In genomic region chr17:14111692-14112091, GRCm38 (mm10) we compare ENCODE assay signal across 12 mouse cellular contexts. TPM values are rescaled to one million over a fixed set of nuclear protein-coding genes. Genes with fewer than 3 reads are reported as not detected.
DNase-seq lines count a peak whose midpoint lies in the region; ATAC-seq and TF ChIP-seq lines count a peak whose summit lies in the region.
"Not testable (repeated sequence)": the region's sequence is repeated elsewhere in the genome, so short reads cannot be mapped to it uniquely, and the experiment has no call there.
"Had no signal": no experiment of that assay in that cellular context is flagged by ENCODE, and none has a peak within 500 bp of the region (broad histone marks: within the 10 kb centered on the region; RNA-seq: fewer than 3 reads in every experiment).

No protein-coding gene starts in this region.

- not testable (repeated sequence) for H3K36me3 ChIP-seq in hindbrain, embryonic 10.5 days; limb, embryonic 14.5 days (ENCODE audit: control insufficient read depth, insufficient read depth, low read length); midbrain, embryonic 14.5 days (ENCODE audit: control insufficient read depth, insufficient read depth, low read length)

- H3K4me3 ChIP-seq in cerebellum, adult 2 months (replicated peaks; ENCODE audit: insufficient read depth, low read depth, low read length); hindbrain, embryonic 10.5 days; limb, embryonic 14.5 days (replicated peaks; ENCODE audit: low read length); midbrain, embryonic 14.5 days (replicated peaks; ENCODE audit: low read depth, low read length): not testable (repeated sequence)

- TF ChIP-seq CTCF in cerebellum, adult 2 months (IDR thresholded peaks at IDR 0.05; ENCODE audit: borderline replicate concordance, insufficient read depth, low read depth, low read length), result peak; percentile 20; the same call in 1 of the 2 replicates

- not testable (repeated sequence) for H3K9me3 ChIP-seq in hindbrain, embryonic 10.5 days; limb, embryonic 14.5 days (ENCODE audit: control insufficient read depth, low read length); midbrain, embryonic 14.5 days (ENCODE audit: control insufficient read depth, low read length)

- H3K9ac ChIP-seq in limb, embryonic 14.5 days (ENCODE audit: low read depth, low read length, severe bottlenecking); midbrain, embryonic 14.5 days (replicated peaks; ENCODE audit: low read length): not testable (repeated sequence)

- peak; percentile 77 for DNase-seq in NIH3T3 (ENCODE audit: low read depth)
- not testable (repeated sequence) for DNase-seq in cerebellum, adult 2 months
- DNase-seq in forelimb bud, embryonic 11.5 days (ENCODE audit: low read depth, low spot score), result peak; percentile 6
- peak; percentile 11 for DNase-seq in hindbrain, embryonic 10.5 days (ENCODE audit: low spot score)
- DNase-seq in kidney, postnatal 4 days, result peak; percentile 36 to 53
- DNase-seq in limb, embryonic 14.5 days (ENCODE audit: low spot score), result peak; percentile 17
- peak; percentile 58 for DNase-seq in midbrain, embryonic 14.5 days
- peak; percentile 22 for DNase-seq in urinary bladder, postnatal 14 days (ENCODE audit: low spot score)

- not testable (repeated sequence) for H3K4me1 ChIP-seq in cerebellum, adult 2 months (ENCODE audit: control insufficient read depth, insufficient read depth, low read length); hindbrain, embryonic 10.5 days (replicated peaks); limb, embryonic 14.5 days (ENCODE audit: control insufficient read depth, insufficient read depth, low read length); midbrain, embryonic 14.5 days (ENCODE audit: control insufficient read depth, insufficient read depth, low read length)

- 11% methylated on average over 1 of the region's 1 CpGs for WGBS in cerebellum, adult 2 months
- 25% methylated on average over 1 of the region's 1 CpGs for WGBS in hindbrain, embryonic 10.5 days
- WGBS in limb, embryonic 14.5 days, result 0% methylated on average over 1 of the region's 1 CpGs
- 23% methylated on average over 1 of the region's 1 CpGs for WGBS in midbrain, embryonic 14.5 days

- ATAC-seq in limb, embryonic 14.5 days (ENCODE audit: low FRiP score, low read depth); midbrain, embryonic 14.5 days (ENCODE audit: low FRiP score, low TSS enrichment): not testable (repeated sequence)

- not testable (repeated sequence) for H3K4me2 ChIP-seq in limb, embryonic 14.5 days (replicated peaks; ENCODE audit: low read depth, low read length, severe bottlenecking); midbrain, embryonic 14.5 days (ENCODE audit: low read length)

- not testable (repeated sequence) for H3K27me3 ChIP-seq in cerebellum, adult 2 months (ENCODE audit: control insufficient read depth, insufficient read depth, low read length); hindbrain, embryonic 10.5 days (ENCODE audit: insufficient read depth, poor library complexity, severe bottlenecking); limb, embryonic 14.5 days (ENCODE audit: control insufficient read depth, insufficient read depth, low read length); midbrain, embryonic 14.5 days (ENCODE audit: control insufficient read depth, insufficient read depth, low read length)

- TF ChIP-seq POLR2A in cerebellum, adult 2 months (IDR thresholded peaks at IDR 0.05; ENCODE audit: borderline replicate concordance, insufficient read depth, low read length); limb, embryonic 14.5 days (IDR thresholded peaks at IDR 0.05; ENCODE audit: borderline replicate concordance, extremely low read depth, insufficient read depth, insufficient read length): not testable (repeated sequence)

- not testable (repeated sequence) for H3K27ac ChIP-seq in cerebellum, adult 2 months (ENCODE audit: insufficient read depth, low read length); hindbrain, embryonic 10.5 days; limb, embryonic 14.5 days (replicated peaks; ENCODE audit: low read depth, low read length); midbrain, embryonic 14.5 days (replicated peaks; ENCODE audit: low read depth, low read length)

RNA-seq across cellular contexts. Expression of gene Gm7358, which starts 52.4 kb away (rescaled TPM):
- polyA plus RNA-seq in cerebellum, adult 2 months (2012; rRNA removed), result not detected in 2 replicates
- polyA plus RNA-seq in hindbrain, embryonic 10.5 days (2016; fragmentation: Nextera tagmentation; extraction: Ambion mirVana), result not detected in 2 replicates
- not detected in 2 replicates for polyA plus RNA-seq in limb, embryonic 14.5 days (2012; rRNA removed)
- not detected in 2 replicates for polyA plus RNA-seq in limb, embryonic 14.5 days (2014; fragmentation: Nextera tagmentation; extraction: Ambion mirVana)
- not detected in 2 replicates for polyA plus RNA-seq in midbrain, embryonic 14.5 days (2014; fragmentation: Nextera tagmentation; extraction: Ambion mirVana)
- polyA plus RNA-seq: embryonic facial prominence, embryonic 10.5 days; forebrain, embryonic 11.5 days; heart, embryonic 14.5 days; intestine, embryonic 14.5 days had no signal
